Mouse (Mus musculus): Measurements from ENCODE around the gene Defb19.

DNA sequence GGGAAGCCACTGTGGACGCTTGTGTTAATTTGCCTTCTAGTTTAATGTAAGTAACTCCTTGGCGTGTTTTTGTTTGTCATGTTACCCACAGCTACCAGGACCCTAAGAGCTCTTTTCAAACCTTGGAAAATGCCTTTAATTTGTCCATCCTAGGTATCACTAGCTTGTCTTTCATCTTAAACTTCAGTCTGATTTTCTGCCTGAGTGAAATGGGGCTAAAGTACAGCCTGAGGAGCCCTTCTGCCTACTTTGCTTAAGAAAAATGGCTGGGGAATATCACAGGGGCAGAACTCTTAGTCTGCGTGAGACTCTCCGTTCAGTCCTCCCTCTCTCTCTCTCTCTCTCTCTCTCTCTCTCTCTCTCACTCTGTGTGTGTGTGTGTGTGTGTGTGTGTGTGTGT lies 10.2 kb downstream of the Defb19 start:
- no peak for TF ChIP-seq TAL1 (IDR thresholded peaks at IDR 0.05; ENCODE audit: low read length)
- no peak for TF ChIP-seq GATA1 (IDR thresholded peaks at IDR 0.05; ENCODE audit: low read length)
